Mouse (Mus musculus) frontal cortex, postnatal 25 days (tissue): Measurements from ENCODE around the gene Rnf169.

Experiments used
- DNase-seq, 2 experiments: peaks; one replicate each; pipeline ENCODE4 v3.0.0; 2022; ENCODE audit warnings: low spot score in 2 of 2

Rnf169 gene

GRCm38 (mm10) chr7:99893967-99894366 is 86.3 kb downstream of the Rnf169 start:
- DNase-seq: no peak

DNA sequence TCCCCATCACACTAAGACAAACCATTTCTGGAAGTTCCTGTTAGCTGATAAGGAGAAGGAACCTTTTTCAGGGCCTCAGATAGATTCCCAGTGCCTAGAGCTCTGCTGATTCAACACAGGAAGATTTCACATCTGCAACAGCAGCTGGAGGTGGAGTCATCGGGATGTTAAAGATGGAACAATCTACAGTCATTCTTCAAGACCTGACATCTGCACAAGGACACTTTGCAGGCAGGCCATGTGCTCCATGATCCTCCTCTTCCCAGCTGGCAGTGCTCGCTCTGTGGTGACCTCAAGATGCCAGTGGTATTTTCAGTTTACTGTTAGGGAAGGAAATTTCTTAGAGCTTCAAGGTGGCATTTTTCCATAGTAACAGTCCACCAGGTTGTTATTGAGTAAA is 87.9 kb downstream of the Rnf169 start:
- no peak for DNase-seq

DNA sequence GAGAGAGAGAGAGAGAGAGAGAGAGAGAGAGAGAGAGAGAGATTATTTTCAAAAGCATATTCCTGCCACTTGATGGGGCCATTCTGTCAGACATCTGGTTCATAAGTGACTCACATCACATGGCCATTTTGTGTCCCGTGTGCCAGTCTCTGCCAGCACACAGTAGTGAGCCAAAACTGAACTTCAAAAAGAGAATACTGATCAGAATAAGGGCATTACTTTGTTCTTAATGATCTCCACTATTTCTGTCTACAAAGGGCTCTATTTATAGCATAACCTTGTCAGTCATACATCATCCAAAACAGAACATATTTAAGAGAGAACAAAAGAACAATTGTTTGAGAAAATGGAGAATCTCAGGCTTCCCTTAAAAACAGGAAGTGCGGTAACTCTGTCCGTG is 88.8 kb downstream of the Rnf169 start:
- no peak for DNase-seq

DNA sequence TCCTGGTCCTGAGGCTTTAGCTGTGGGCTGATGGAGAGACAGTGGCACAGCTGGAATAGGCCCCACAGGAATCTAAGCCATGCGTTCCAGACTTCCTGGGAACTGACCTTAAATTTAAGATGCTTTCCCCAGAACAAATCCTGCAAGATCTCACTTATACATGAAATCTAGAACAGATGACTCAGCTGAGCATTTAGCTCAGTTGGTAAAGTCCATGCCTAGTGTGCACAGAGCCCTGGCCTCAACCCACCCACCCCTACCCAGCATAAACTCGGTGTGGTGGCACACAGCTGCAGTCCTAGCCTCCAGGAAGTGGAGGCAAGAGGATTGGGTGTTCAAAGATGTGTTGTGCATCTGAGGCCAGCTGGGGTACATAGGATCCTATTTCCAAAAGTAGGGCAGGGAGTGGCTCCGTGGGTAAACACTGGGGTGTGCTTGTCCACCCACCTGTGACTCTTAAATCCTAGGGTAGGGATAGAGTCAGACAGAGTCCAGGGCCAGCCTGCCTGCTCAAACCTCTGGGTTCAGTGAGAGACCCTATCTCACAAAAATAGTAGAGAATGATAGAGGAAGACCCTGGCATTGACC is 90.0 kb downstream of the Rnf169 start:
- DNase-seq: no peak

DNA sequence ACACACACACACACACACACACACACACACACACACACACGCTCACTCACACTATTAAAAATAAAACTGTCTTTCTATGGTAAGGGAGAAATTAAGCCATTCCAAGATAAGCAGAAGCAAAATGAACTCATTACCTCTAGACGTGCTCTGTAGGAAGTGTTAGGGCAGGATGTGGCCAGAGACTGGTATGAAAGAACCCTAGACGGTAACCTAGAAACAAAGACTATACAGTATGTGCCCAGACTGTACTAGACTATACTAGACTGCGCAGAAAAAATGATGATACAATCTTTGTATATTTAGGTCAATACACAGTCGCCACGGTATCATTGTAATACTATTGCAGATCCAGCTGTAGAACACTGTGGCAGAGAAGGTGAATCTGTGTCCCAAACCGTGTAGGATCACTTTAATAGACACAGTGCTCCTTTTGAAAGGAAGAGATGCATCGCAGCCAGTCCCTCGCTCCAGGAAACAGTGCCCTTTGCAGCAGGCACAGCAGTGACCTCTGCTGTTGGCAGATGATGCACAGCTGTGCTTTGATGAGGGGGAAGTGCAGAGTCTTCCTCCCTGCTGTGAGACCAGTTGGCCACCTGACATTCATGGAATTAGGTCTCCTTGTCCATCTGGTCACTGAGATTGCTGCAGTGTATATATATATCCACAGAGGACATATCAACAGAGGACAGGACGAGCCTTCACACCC is 90.9 kb downstream of the Rnf169 start:
- DNase-seq: no peak

GRCm38 (mm10) chr7:99887743-99888142 is 92.5 kb downstream of the Rnf169 start:
- DNase-seq: no peak

GRCm38 (mm10) chr7:99887230-99887735 is 93.0 kb downstream of the Rnf169 start:
- DNase-seq: no peak

DNA sequence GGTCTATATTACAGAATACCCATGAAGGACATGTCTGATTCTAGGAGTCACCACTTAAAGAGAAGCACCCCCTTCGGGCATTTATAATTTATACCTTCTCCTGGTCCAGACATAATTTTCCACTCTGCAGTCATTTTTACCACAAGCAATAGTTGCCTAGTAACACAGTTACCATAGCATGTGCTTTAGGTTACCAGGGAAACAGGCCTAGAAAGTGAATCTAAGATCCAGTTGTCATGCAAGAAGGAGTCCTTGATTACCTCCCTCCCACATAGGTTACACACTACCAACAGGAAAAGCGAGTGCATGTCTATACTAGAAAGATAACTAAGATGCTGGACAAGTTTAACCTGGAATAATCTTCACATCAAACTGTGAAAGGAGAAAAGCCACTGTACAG is 102.0 kb downstream of the Rnf169 start:
- DNase-seq: no peak

- DNase-seq: peak; percentile 88 to 89
Measured at GRCm38 (mm10) chr7:99876345-99876744, 103.9 kb downstream of the Rnf169 start.

DNA sequence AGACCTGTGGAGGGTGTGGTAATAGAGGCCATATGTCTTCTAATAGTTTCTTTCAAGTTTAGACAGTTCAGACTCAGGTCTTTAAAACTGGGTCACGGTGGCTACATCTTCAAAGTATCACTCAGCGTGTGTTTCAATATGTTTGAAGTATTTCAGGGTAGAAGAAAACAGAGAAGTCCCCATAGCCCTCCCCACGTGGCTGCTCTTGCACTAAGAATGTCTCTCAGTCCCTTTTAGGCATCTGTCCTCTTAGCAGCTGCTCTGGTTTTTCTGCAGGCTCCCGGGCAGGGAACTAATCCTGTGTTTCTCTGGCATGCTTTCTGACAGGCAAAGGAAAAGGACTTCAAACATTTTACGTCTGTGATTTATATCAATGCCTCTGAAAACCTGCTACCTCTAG is 104.4 kb downstream of the Rnf169 start:
- DNase-seq: no peak

GRCm38 (mm10) chr7:99873965-99874364 is 106.3 kb downstream of the Rnf169 start:
- DNase-seq: no peak
